Mouse (Mus musculus): ENCODE data around the gene Nags.

DNA sequence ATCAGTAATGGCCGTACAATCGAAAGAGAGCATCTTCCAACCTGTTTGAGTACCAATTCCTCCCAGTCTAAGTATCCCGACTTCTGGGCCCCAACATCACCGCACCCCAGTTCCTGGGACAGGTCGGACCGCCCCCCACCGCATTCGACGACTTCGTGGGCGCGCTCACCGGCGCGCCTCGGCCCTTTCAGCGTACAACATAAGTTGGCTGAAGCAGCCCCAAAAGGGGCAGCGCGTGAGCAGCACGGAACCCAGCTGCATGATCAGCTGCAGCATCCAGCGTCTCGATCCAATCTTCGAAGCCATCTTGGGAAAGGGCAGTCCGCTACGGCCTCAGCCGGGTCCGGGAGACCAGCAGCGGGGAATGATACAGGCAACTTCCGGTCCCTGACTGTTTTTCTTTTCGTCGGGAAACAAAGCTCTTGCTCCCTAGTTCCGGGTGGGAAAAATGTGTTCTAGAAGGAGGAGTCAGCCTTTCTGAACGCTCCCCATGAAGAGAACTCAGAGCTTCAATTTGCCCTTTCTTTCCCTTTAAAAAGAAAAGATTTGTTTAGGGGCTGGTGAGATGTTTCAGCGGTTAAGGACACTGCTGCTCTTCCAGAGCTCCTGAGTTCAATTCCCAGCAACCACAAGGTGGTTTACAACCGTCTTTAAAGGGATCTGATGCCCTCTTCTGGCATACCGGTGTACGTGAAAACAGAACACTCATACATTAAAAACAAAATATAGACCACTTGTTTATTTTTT is 10.9 kb downstream of the Nags start, which contains the start of gene Tmem101:
- TF ChIP-seq TAL1 (IDR thresholded peaks at IDR 0.05; ENCODE audit: low read length) (no peak), GATA1 (IDR thresholded peaks at IDR 0.05; ENCODE audit: low read length) (0 out of 2 replicates have a peak, but pooled peaks have one; percentile 12)

All from erythroblast, embryonic 14.5 days (primary cell).